Mouse (Mus musculus) kidney, postnatal 36 days (tissue): Measurements from ENCODE around the gene Arhgap18.

Experiments used
- DNase-seq, 2 experiments: peaks; one replicate each; pipeline ENCODE4 v3.0.0; 2021 to 2022; ENCODE audit warnings: mixed read lengths in 2 of 2

Gene Arhgap18

GRCm38 (mm10) chr10:26752929-26753567, at the start of gene Arhgap18:
Arhgap18 (plus strand) TSS chr10:26753421.
- DNase-seq, result peak in 1 of 2 experiments; percentile 16

GRCm38 (mm10) chr10:26710458-26711011, 42.7 kb upstream of the Arhgap18 start:
- DNase-seq, result no peak

GRCm38 (mm10) chr10:26711068-26711467, 42.2 kb upstream of the Arhgap18 start:
- DNase-seq, result peak; percentile 49 to 61

- DNase-seq, result no peak
These were observed 39.2 kb upstream of the Arhgap18 start for GRCm38 (mm10) chr10:26713986-26714385.

GRCm38 (mm10) chr10:26724704-26725103, 28.5 kb upstream of the Arhgap18 start:
- no peak for DNase-seq

- no peak for DNase-seq
These were observed 28.0 kb upstream of the Arhgap18 start for GRCm38 (mm10) chr10:26725255-26725654.

- no peak for DNase-seq
These were observed 2.4 kb upstream of the Arhgap18 start for GRCm38 (mm10) chr10:26750827-26751226.

- peak; percentile 64 to 79 for DNase-seq
These were observed 925 bp upstream of the Arhgap18 start for GRCm38 (mm10) chr10:26752064-26752928.

- no peak for DNase-seq
These were observed 785 bp downstream of the Arhgap18 start for GRCm38 (mm10) chr10:26754006-26754405.

GRCm38 (mm10) chr10:26757231-26757630, 4.0 kb downstream of the Arhgap18 start:
- DNase-seq, result no peak

GRCm38 (mm10) chr10:26759469-26759868, 6.2 kb downstream of the Arhgap18 start:
- DNase-seq, result no peak

GRCm38 (mm10) chr10:26761103-26761502, 7.9 kb downstream of the Arhgap18 start:
- no peak for DNase-seq

GRCm38 (mm10) chr10:26761991-26762903, 9.0 kb downstream of the Arhgap18 start:
- no peak for DNase-seq

- no peak for DNase-seq
These were observed 14.0 kb downstream of the Arhgap18 start for GRCm38 (mm10) chr10:26767196-26767595.

- DNase-seq, result no peak
These were observed 15.7 kb downstream of the Arhgap18 start for GRCm38 (mm10) chr10:26768943-26769342.

GRCm38 (mm10) chr10:26770035-26770434, 16.8 kb downstream of the Arhgap18 start:
- DNase-seq, result no peak

GRCm38 (mm10) chr10:26771938-26772623, 18.9 kb downstream of the Arhgap18 start:
- peak; percentile 92 to 95 for DNase-seq

GRCm38 (mm10) chr10:26772624-26773540, 19.7 kb downstream of the Arhgap18 start:
- DNase-seq, result peak; percentile 91 to 92

GRCm38 (mm10) chr10:26773541-26773940, 20.3 kb downstream of the Arhgap18 start:
- peak; percentile 28 to 53 for DNase-seq

- DNase-seq, result peak; percentile 49 to 78
These were observed 21.0 kb downstream of the Arhgap18 start for GRCm38 (mm10) chr10:26774266-26774665.

- DNase-seq, result peak; percentile 74 to 88
These were observed 23.2 kb downstream of the Arhgap18 start for GRCm38 (mm10) chr10:26776443-26776842.
